Mouse (Mus musculus) intestine, postnatal 0 days (tissue): ENCODE data around the gene Tubgcp2. TPM values are rescaled to one million over a fixed set of nuclear protein-coding genes. Genes with fewer than 3 reads are reported as not detected.

Experiments
- ATAC-seq: fragments of 200-750 bp; cut with Nextera tagmentation; 2 replicates; pipeline ENCODE4 v1.8.0; 2017; ENCODE audit warnings: mild to moderate bottlenecking, moderate TSS enrichment, moderate library complexity
- H3K27ac ChIP-seq: fragments of 300-500 bp; sonication (generic); 2 replicates; pipeline ENCODE4 v1.5.1; 2014; ENCODE audit warnings: mild to moderate bottlenecking, low read depth, low read length, moderate library complexity
- H3K27me3 ChIP-seq: fragments of 300-500 bp; sonication (generic); replicated peaks from 2 replicates; pipeline ENCODE4 v1.6.1; 2014; ENCODE audit warnings: low read length, mixed read lengths; ENCODE audit not compliant: control insufficient read depth, insufficient read depth
- H3K36me3 ChIP-seq: fragments of 300-500 bp; sonication (generic); 2 replicates; pipeline ENCODE4 v1.6.1; 2014; ENCODE audit warnings: mild to moderate bottlenecking, moderate library complexity; ENCODE audit not compliant: control insufficient read depth, insufficient read depth
- H3K4me1 ChIP-seq: fragments of 300-500 bp; sonication (generic); replicated peaks from 2 replicates; pipeline ENCODE4 v1.6.1; 2014; ENCODE audit warnings: antibody characterized with exemption, low read length, mixed read lengths; ENCODE audit not compliant: control insufficient read depth, insufficient read depth
- H3K4me2 ChIP-seq: fragments of 300-500 bp; sonication (generic); replicated peaks from 2 replicates; pipeline ENCODE4 v1.6.1; 2014; ENCODE audit warnings: low read depth, mild to moderate bottlenecking, moderate library complexity
- H3K4me3 ChIP-seq: fragments of 300-500 bp; sonication (generic); 2 replicates; pipeline ENCODE4 v1.5.1; 2014; ENCODE audit warnings: low read depth, low read length
- H3K9ac ChIP-seq: fragments of 300-500 bp; sonication (generic); 2 replicates; pipeline ENCODE4 v1.6.1; 2014; ENCODE audit warnings: mild to moderate bottlenecking, low read depth, low read length
- H3K9me3 ChIP-seq: fragments of 300-500 bp; sonication (generic); 2 replicates; pipeline ENCODE4 v1.6.1; 2016; ENCODE audit warnings: mixed run types; ENCODE audit not compliant: control insufficient read depth
- CTCF ChIP-seq: sonication (generic); IDR thresholded peaks from 2 replicates; pipeline ENCODE4 v1.5.1; 2016; ENCODE audit warnings: low read depth, mild to moderate bottlenecking, control low read depth, antibody characterized with exemption, moderate library complexity
- WGBS: fragments of 180-500 bp; shearing (Covaris S2); extraction: QIAGEN DNeasy Blood & Tissue Kit; methylation state at CpG from one replicate; pipeline ENCODE4 v1.1.7; 2014; 5-methylcytosine and 5-hydroxymethylcytosine counted together
- polyA plus RNA-seq: library from polyadenylated mRNA; unstranded; fragments of >200 nt; fragmentation: Nextera tagmentation; extraction: Ambion mirVana; gene quantifications from 2 replicates; pipeline ENCODE4 v1.2.1, GENCODE M21; 2015

Gene Tubgcp2
- polyA plus RNA-seq, 1 experiment from 2014 or later: 13.0 TPM

DNA sequence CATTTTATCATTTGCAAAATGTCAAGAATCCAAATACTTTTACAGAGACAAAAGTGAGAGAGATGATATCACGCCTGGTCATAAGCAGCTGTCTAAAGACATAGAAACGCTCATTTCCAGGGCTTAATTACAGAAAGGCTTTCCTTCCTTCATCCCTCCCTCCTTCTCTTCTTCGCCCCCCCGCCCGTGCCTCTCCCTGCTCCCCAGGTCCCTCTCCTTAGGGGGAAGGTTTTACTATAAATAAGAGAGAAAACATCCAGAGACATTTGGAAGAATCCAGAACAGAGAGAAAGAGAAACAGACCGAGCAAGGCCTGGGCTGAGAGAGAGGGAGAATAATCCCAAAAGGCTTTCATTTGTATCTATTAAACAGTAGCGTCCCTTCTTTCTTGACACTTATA, 1.0 kb downstream of the Tubgcp2 start:
- no peak for TF ChIP-seq CTCF
- no peak overlapping the region for H3K27ac ChIP-seq
- no peak for ATAC-seq
- WGBS: 9% methylated on average over 7 of the region's 7 CpGs
- H3K4me1 ChIP-seq: 0 out of 2 replicates have a peak, but pooled peaks cover 5% of the 10 kb centered on the region
- no peaks in the 10 kb centered on the region for H3K9me3 ChIP-seq
- H3K4me2 ChIP-seq: peak overlapping the region; percentile 87
- peak overlapping the region; percentile 83 for H3K4me3 ChIP-seq
- H3K27me3 ChIP-seq: no peaks in the 10 kb centered on the region
- peak overlapping the region; percentile 76 for H3K9ac ChIP-seq
- H3K36me3 ChIP-seq: peaks cover 37% of the 10 kb centered on the region

DNA sequence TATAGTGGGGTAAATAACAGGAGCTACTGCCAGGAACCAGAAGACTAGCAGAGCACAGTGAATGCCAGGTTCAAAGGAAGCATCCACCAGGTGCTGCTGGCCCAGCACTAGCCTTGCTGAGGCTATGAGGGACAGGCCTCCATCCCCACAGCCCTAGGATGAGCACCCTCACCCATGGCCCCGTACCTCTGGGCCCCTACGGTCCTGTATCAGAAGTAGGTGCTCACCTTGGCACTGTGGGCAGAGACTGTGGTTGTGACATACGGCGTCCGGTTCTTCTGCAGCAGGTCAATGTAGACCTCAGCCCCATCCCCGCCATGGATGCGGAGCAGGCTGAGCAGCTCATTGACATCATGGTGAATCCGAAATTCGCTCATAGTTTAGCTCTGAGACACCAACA, 3.1 kb downstream of the Tubgcp2 start:
- Histone ChIP-seq H3K27me3 (no peaks in the 10 kb centered on the region), H3K4me3 (no peak overlapping the region), H3K9ac (no peak overlapping the region), H3K4me2 (no peak overlapping the region), H3K36me3 (peaks cover 47% of the 10 kb centered on the region), H3K4me1 (0 out of 2 replicates have a peak, but pooled peaks cover 5% of the 10 kb centered on the region), H3K27ac (no peak overlapping the region), H3K9me3 (no peaks in the 10 kb centered on the region)
- ATAC-seq: no peak
- TF ChIP-seq CTCF: no peak
- 93% methylated on average over 9 of the region's 9 CpGs for WGBS

DNA sequence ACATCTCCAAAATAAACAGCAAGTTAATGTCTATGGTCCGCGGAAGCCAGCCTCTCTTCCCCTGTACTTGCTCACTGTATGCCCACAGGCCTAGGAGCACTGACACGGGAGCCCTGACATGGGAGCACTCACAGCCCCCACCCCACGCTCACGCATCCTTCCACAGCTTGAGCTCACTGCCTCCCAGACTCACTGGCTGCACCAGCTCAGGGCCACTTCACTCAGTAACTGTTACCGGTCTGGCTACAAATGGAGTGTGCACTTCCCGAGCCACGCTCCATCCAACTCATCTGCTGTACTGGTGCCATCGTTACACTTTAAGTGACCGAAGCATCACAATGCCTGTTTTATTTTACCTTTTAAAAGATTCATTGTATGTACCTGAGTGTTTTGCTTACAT, 4.1 kb downstream of the Tubgcp2 start:
- H3K4me3 ChIP-seq: no peak overlapping the region
- WGBS: 96% methylated on average over 10 of the region's 10 CpGs
- no peak overlapping the region for H3K27ac ChIP-seq
- no peaks in the 10 kb centered on the region for H3K9me3 ChIP-seq
- no peak overlapping the region for H3K9ac ChIP-seq
- no peaks in the 10 kb centered on the region for H3K27me3 ChIP-seq
- H3K4me1 ChIP-seq: 0 out of 2 replicates have a peak, but pooled peaks cover 5% of the 10 kb centered on the region
- TF ChIP-seq CTCF: no peak
- H3K36me3 ChIP-seq: peaks cover 53% of the 10 kb centered on the region
- H3K4me2 ChIP-seq: no peak overlapping the region
- no peak for ATAC-seq

DNA sequence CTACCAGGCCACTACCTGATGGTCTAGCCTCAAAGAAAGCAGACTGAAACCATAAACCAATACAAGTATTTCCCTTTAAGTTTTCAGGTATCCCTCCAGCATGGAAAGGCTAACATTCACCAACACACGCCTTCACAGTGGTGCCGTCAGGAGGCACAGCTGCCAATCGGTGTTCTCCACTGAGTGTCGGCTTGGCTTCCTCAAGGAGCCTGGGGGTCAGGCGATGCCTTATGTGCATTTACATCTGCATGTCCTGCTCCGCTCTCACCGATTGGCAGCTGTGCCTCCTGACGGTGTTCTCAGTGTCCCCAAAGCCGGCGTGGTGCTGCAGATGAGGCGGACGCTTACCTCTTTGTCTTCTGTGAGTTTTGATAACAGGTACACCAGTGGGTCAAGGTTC, 4.7 kb downstream of the Tubgcp2 start:
- ATAC-seq: no peak
- Histone ChIP-seq H3K27ac (no peak overlapping the region), H3K36me3 (peaks cover 53% of the 10 kb centered on the region), H3K9me3 (no peaks in the 10 kb centered on the region), H3K4me2 (no peak overlapping the region), H3K4me1 (0 out of 2 replicates have a peak, but pooled peaks cover 5% of the 10 kb centered on the region), H3K9ac (no peak overlapping the region), H3K4me3 (no peak overlapping the region), H3K27me3 (no peaks in the 10 kb centered on the region)
- WGBS: 96% methylated on average over 12 of the region's 12 CpGs
- no peak for TF ChIP-seq CTCF

DNA sequence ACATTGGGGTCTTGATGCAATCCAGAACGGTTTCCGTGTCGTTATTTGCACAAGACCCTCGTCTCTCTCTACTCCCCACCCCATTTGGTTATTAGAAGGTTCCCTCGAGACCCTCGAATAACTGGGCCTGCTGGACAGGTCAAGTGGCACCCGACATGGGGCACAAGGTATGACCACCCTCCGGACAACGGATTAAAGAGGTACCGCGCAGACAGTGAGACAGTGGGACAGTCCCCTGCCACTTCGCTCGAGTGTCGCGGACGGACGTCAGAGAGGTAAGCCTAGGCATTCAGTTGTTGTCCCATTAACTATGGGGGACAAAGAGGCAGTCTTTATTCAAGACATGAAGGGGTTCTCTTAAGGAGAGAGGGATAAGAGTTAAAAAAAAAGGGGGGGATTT, 25.1 kb downstream of the Tubgcp2 start:
- WGBS: 98% methylated on average over 17 of the region's 17 CpGs
- ATAC-seq: no peak

DNA sequence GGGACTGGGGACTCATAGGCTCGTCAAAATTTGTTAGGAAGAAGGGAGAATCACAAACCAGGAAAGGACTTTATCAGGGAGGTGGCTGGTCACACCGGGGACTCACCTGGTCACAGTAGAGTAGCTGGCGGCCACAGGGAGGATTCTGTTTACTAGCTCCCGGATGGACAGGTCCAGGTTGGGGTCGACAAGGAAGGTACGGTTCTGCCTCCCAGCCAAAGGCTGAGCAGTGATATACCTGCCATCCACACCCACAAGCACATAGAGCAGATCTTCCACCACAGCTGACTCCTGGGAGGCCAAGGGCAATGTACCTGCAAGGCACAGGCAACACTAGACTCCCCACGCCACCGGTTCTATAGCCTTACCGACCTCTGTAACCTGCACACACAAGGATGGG, 28.7 kb downstream of the Tubgcp2 start:
- Histone ChIP-seq H3K4me3 (no peak overlapping the region), H3K9me3 (no peaks in the 10 kb centered on the region), H3K27ac (no peak overlapping the region; the same call in 1 of the 2 replicates), H3K27me3 (no peaks in the 10 kb centered on the region), H3K9ac (no peak overlapping the region), H3K4me2 (no peak overlapping the region), H3K4me1 (no peaks in the 10 kb centered on the region), H3K36me3 (peaks cover 30% of the 10 kb centered on the region)
- ATAC-seq: no peak
- WGBS: 84% methylated on average over 9 of the region's 9 CpGs
- TF ChIP-seq CTCF: no peak

More for the DNA sequence above, 25.1 kb downstream of the Tubgcp2 start:
- H3K9me3 ChIP-seq: no peaks in the 10 kb centered on the region
- no peaks in the 10 kb centered on the region for H3K4me1 ChIP-seq
- no peak for TF ChIP-seq CTCF
- H3K27ac ChIP-seq: no peak overlapping the region
- H3K4me3 ChIP-seq: no peak overlapping the region
- no peaks in the 10 kb centered on the region for H3K27me3 ChIP-seq
- H3K9ac ChIP-seq: no peak overlapping the region
- H3K4me2 ChIP-seq: no peak overlapping the region
- 0 out of 2 replicates have a peak, but pooled peaks cover 5% of the 10 kb centered on the region for H3K36me3 ChIP-seq
